Mouse (Mus musculus): ENCODE data around the gene Spon1.

GRCm38 (mm10) chr7:114087341-114087740, 321.5 kb downstream of the Spon1 start:
- no peak for TF ChIP-seq ZNF384 (IDR thresholded peaks at IDR 0.05; ENCODE audit: low read depth, low read length)
- TF ChIP-seq EP300 (IDR thresholded peaks at IDR 0.05; ENCODE audit: low read length): no peak
- no peak for TF ChIP-seq POLR2A (IDR thresholded peaks at IDR 0.05; ENCODE audit: low read depth, low read length)
- TF ChIP-seq E2F4 (IDR thresholded peaks at IDR 0.05; ENCODE audit: insufficient replicate concordance, low read depth, low read length): no peak
- TF ChIP-seq ETS1 (conservative IDR thresholded peaks at IDR 0.05; ENCODE audit: low read depth, low read length): no peak
- no peak for TF ChIP-seq CTCF (conservative IDR thresholded peaks at IDR 0.05 in 1 of 2, IDR thresholded peaks at IDR 0.05 in 1 of 2; ENCODE audit: low read depth in 2 of 2, low read length in 2 of 2)
- no peak for TF ChIP-seq UBTF (IDR thresholded peaks at IDR 0.05; ENCODE audit: low read depth, low read length)
- TF ChIP-seq USF2 (conservative IDR thresholded peaks at IDR 0.05; ENCODE audit: low read depth, low read length): no peak
- no peak for TF ChIP-seq HCFC1 (IDR thresholded peaks at IDR 0.05; ENCODE audit: low read depth, low read length)
